Mouse (Mus musculus) hindbrain, embryonic 13.5 days (tissue): ENCODE measurements around the gene Uck1. TPM values are rescaled to one million over a fixed set of nuclear protein-coding genes. Genes with fewer than 3 reads are reported as not detected.
"Not testable (repeated sequence)": the region's sequence is repeated elsewhere in the genome, so short reads cannot be mapped to it uniquely, and the experiment has no call there.

Experiments
- ATAC-seq: fragments of 200-750 bp; cut with Nextera tagmentation; 2 replicates; pipeline ENCODE4 v1.8.0; 2017; ENCODE audit warnings: moderate TSS enrichment; ENCODE audit not compliant: low FRiP score
- H3K27ac ChIP-seq: fragments of 300-500 bp; sonication (generic); 2 replicates; pipeline ENCODE4 v1.5.1; 2015; ENCODE audit warnings: inconsistent platforms, mild to moderate bottlenecking, moderate library complexity
- H3K27me3 ChIP-seq: fragments of 300-500 bp; sonication (generic); 2 replicates; pipeline ENCODE4 v1.6.1; 2015; ENCODE audit warnings: mild to moderate bottlenecking, inconsistent platforms
- H3K36me3 ChIP-seq: fragments of 300-500 bp; sonication (generic); 2 replicates; pipeline ENCODE4 v1.6.1; 2015; ENCODE audit warnings: mild to moderate bottlenecking, inconsistent platforms
- H3K4me1 ChIP-seq: fragments of 300-500 bp; sonication (generic); replicated peaks from 2 replicates; pipeline ENCODE4 v1.6.1; 2015; ENCODE audit warnings: inconsistent platforms
- H3K4me2 ChIP-seq: fragments of 300-500 bp; sonication (generic); 2 replicates; pipeline ENCODE4 v1.6.1; 2015; ENCODE audit warnings: inconsistent platforms, mild to moderate bottlenecking, moderate library complexity
- H3K4me3 ChIP-seq: fragments of 300-500 bp; sonication (generic); 2 replicates; pipeline ENCODE4 v1.5.1; 2015; ENCODE audit warnings: mild to moderate bottlenecking, inconsistent platforms
- H3K9ac ChIP-seq: fragments of 300-500 bp; sonication (generic); 2 replicates; pipeline ENCODE4 v1.6.1; 2015; ENCODE audit warnings: mild to moderate bottlenecking, inconsistent platforms
- H3K9me3 ChIP-seq: fragments of 300-500 bp; sonication (generic); 2 replicates; pipeline ENCODE4 v1.6.1; 2016; ENCODE audit warnings: inconsistent platforms
- whole genome bisulfite sequencing: fragments of 180-500 bp; shearing (Covaris S2); methylation state at CpG from one replicate; pipeline ENCODE4 v1.1.7; 2015; 5-methylcytosine and 5-hydroxymethylcytosine counted together
- polyA plus RNA-seq: library from polyadenylated mRNA; unstranded; fragments of >200 nt; fragmentation: Nextera tagmentation; extraction: Ambion mirVana; gene quantifications from 2 replicates; pipeline ENCODE4 v1.2.1, GENCODE M21; 2015

The Uck1 gene
- 78.6 and 80.2 TPM in 2 replicates for polyA plus RNA-seq

GRCm38 (mm10) chr2:32259657-32260417, at the start of gene Uck1:
Uck1 (minus strand) TSS chr2:32260159.
- Histone ChIP-seq H3K9ac (peak within 1 kb of the TSS; percentile 88), H3K27me3 (no peaks in the 10 kb centered on the region), H3K4me3 (peak within 1 kb of the TSS; percentile 77), H3K36me3 (peaks cover 30% of the 10 kb centered on the region), H3K4me1 (peaks cover 15% of the 10 kb centered on the region), H3K27ac (peak within 1 kb of the TSS; percentile 64), H3K9me3 (no peaks in the 10 kb centered on the region), H3K4me2 (peak within 1 kb of the TSS; percentile 86)
- ATAC-seq = peak; percentile 90
- WGBS = 1% methylated on average over 59 of the region's 59 CpGs

DNA sequence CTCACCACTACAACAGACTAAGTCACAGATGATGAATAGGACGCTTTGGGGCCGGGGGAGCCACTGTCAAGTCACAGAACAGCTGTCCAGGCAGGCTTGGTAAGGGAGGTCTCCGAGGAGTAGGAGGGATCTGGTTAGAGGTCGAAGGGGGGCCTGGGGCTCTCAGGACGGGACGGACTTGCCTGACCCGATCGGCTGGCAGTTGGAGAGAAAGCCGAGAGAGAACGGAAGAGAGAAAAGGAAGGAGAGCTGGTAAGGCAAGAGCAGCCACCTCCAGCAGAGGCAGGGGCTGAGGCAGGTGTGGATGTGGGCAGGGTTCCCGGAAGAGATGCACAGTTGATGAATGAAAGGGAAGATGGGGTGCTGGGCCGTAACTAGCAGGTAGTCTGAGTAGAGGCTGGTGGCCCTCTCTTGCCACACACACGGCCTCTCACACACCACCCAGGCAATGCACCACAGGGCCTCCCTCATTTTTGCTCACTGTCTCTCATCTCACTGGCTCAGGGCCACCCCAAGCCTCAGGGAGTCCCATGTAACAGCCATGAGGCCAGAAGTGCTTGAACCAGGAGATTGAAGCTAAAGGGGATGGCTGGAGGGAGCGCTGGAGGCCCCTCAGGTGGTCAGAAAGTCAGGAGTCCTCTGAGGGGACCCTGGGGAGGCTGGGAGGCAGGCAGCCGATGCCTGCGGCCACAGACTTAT, 49.1 kb upstream of the Uck1 start:
- WGBS = 90% methylated on average over 16 of the region's 16 CpGs
- 0 out of 2 replicates have a peak overlapping the region, but pooled peaks have one; percentile 19 for H3K9ac ChIP-seq
- no peak overlapping the region for H3K4me3 ChIP-seq
- H3K4me2 ChIP-seq = no peak overlapping the region
- H3K9me3 ChIP-seq = no peaks in the 10 kb centered on the region
- H3K27ac ChIP-seq = no peak overlapping the region
- peaks cover 80% of the 10 kb centered on the region for H3K36me3 ChIP-seq
- H3K4me1 ChIP-seq = peaks cover 25% of the 10 kb centered on the region
- no peak for ATAC-seq
- H3K27me3 ChIP-seq = peaks cover 35% of the 10 kb centered on the region

GRCm38 (mm10) chr2:32307941-32308760, 48.2 kb upstream of the Uck1 start:
- H3K27me3 ChIP-seq = peaks cover 27% of the 10 kb centered on the region
- peaks cover 82% of the 10 kb centered on the region for H3K36me3 ChIP-seq
- H3K4me2 ChIP-seq = no peak overlapping the region
- H3K4me3 ChIP-seq = no peak overlapping the region
- no peak overlapping the region for H3K9ac ChIP-seq
- H3K27ac ChIP-seq = 0 out of 2 replicates have a peak overlapping the region, but pooled peaks have one; percentile 18
- WGBS = 46% methylated on average over 8 of the region's 8 CpGs
- no peaks in the 10 kb centered on the region for H3K9me3 ChIP-seq
- peaks cover 27% of the 10 kb centered on the region for H3K4me1 ChIP-seq
- ATAC-seq = 0 out of 2 replicates have a peak, but pooled peaks have one; percentile 25

DNA sequence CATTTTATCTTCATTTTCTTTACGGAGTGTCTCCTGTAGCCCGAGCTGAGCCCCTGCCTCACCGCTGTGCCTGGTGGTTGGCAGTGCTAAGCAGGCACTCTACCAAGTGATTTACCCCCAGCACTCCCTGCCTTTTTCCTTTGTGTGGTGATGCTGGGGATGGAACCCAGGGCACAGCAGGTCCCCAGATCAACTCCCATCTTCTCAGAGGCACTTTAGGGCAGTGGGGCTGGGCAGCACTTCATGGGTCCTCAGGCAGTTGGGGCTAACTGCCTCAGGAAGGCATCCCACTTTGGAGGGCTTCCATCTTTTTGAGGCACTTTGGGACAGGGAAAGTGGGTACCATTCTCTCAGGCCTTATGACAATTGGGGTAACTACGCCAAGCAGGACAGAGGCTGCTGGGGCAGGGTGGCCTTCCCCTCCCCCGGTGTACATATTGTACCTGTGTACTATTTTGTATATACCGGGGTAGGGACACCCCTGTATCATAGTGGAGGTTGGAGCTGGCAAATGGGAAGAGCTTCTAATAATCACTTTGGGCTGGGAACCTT, 47.4 kb upstream of the Uck1 start:
- H3K27me3 ChIP-seq = peaks cover 21% of the 10 kb centered on the region; the same call in 1 of the 2 replicates
- ATAC-seq = no peak
- 79% methylated on average over 6 of the region's 6 CpGs for WGBS

DNA sequence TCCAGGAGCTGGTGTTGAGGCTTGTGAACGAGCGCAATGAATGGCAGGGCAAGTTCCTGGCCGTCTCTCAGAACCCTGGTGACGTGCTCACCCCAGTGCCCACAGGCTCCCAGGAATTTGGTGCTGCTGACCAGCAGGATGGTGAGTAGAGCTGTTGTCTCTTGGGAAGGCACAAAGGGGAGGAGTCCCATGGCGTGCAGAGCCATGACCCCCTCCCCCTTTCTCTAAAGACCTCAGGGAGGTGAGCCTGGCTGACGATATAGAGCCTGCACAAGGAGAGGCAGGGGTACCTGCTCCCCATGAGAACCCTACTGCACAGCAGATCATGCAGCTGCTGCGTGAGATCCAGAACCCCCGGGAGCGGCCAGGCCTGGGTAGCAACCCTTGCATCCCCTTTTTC, 46.2 kb upstream of the Uck1 start:
- Histone ChIP-seq H3K27me3 (0 out of 2 replicates have a peak, but pooled peaks cover 11% of the 10 kb centered on the region), H3K9me3 (no peaks in the 10 kb centered on the region), H3K36me3 (peaks cover 95% of the 10 kb centered on the region), H3K4me3 (no peak overlapping the region), H3K4me2 (no peak overlapping the region), H3K4me1 (peaks cover 12% of the 10 kb centered on the region; the same call in 1 of the 2 replicates), H3K27ac (no peak overlapping the region), H3K9ac (no peak overlapping the region)
- WGBS = 86% methylated on average over 9 of the region's 9 CpGs
- no peak for ATAC-seq

More for the DNA sequence above, 47.4 kb upstream of the Uck1 start:
- Histone ChIP-seq H3K4me2 (no peak overlapping the region), H3K9ac (no peak overlapping the region), H3K4me3 (no peak overlapping the region), H3K27ac (no peak overlapping the region), H3K9me3 (no peaks in the 10 kb centered on the region), H3K36me3 (peaks cover 85% of the 10 kb centered on the region), H3K4me1 (peaks cover 23% of the 10 kb centered on the region)

DNA sequence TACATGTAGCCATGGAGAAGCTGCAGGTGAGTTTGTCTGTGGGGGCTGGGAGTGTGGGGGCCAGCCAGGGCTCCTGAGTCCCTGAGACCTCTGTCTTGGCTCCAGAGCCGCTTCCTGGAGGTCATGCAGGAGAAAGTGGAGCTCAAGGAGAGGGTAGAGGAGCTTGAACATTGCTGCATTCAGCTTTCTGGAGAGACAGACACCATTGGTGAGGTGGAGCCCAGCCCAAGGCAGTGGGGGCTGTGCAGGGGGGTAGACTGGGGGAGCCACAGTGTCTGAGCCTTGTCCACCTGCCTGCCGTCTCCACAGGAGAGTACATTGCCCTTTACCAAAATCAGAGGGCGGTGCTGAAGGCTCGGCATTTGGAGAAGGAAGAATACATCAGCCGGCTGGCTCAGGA, 45.7 kb upstream of the Uck1 start:
- WGBS = 98% methylated on average over 5 of the region's 5 CpGs
- H3K27me3 ChIP-seq = 0 out of 2 replicates have a peak, but pooled peaks cover 6% of the 10 kb centered on the region
- no peak overlapping the region for H3K4me3 ChIP-seq
- peaks cover 9% of the 10 kb centered on the region; the same call in 1 of the 2 replicates for H3K4me1 ChIP-seq
- H3K9ac ChIP-seq = no peak overlapping the region
- peaks cover 95% of the 10 kb centered on the region for H3K36me3 ChIP-seq
- no peak overlapping the region for H3K27ac ChIP-seq
- no peak overlapping the region for H3K4me2 ChIP-seq
- no peak for ATAC-seq
- H3K9me3 ChIP-seq = no peaks in the 10 kb centered on the region

GRCm38 (mm10) chr2:32304145-32304832, 44.3 kb upstream of the Uck1 start:
- Histone ChIP-seq H3K4me2 (no peak overlapping the region), H3K4me1 (peaks cover 3% of the 10 kb centered on the region; the same call in 1 of the 2 replicates), H3K27me3 (no peaks in the 10 kb centered on the region), H3K9me3 (no peaks in the 10 kb centered on the region), H3K27ac (0 out of 2 replicates have a peak overlapping the region, but pooled peaks have one; percentile 18), H3K4me3 (no peak overlapping the region), H3K9ac (peak overlapping the region; percentile 29; the same call in 1 of the 2 replicates), H3K36me3 (peaks cover 93% of the 10 kb centered on the region)
- ATAC-seq = 0 out of 2 replicates have a peak, but pooled peaks have one; percentile 4
- WGBS = 62% methylated on average over 8 of the region's 8 CpGs

DNA sequence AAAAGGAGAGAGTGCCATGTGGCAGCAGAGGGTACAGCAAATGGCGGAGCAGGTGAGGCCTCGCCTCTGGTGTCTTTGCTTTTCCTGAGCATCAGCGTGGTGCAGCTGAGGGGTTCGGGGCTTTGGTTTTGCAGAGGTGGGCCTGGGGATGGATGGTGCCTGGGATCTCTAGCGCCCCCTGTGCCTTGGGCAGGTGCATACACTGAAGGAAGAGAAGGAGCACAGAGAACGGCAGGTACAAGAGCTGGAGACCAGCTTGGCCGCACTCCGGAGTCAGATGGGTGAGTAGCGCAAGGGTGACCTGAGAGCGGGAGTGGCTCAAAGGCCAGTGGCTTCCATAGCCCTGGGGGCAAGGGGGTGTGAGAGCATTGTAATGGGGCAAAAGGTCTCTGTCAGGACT, 43.0 kb upstream of the Uck1 start:
- Histone ChIP-seq H3K27ac (no peak overlapping the region), H3K27me3 (no peaks in the 10 kb centered on the region), H3K4me1 (peaks cover 3% of the 10 kb centered on the region; the same call in 1 of the 2 replicates), H3K4me2 (no peak overlapping the region), H3K4me3 (no peak overlapping the region), H3K9ac (no peak overlapping the region), H3K36me3 (peaks cover 95% of the 10 kb centered on the region), H3K9me3 (no peaks in the 10 kb centered on the region)
- no peak for ATAC-seq
- WGBS = 88% methylated on average over 10 of the region's 10 CpGs

DNA sequence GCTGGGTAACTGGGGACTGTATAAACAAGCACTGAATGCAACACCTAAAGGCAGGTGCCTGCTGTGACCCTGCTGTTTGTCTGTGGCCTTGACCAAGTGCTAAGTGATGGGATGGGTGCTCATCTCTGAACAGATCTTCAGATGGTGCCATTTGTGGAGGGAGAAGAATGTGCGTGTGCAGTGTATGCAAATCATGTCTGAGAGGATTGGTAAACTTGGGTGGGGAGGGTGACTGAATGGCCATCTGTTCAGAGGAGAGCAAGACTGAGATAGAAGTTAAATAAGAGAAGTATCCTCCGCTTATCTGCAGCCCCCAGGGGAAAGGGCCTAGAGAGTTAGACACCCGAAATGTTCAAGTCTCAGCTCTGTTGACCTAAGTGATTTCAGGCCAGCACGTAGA, 39.5 kb upstream of the Uck1 start:
- H3K4me2 ChIP-seq = no peak overlapping the region
- H3K4me3 ChIP-seq = no peak overlapping the region
- peaks cover 3% of the 10 kb centered on the region; the same call in 1 of the 2 replicates for H3K4me1 ChIP-seq
- H3K9me3 ChIP-seq = no peaks in the 10 kb centered on the region
- H3K36me3 ChIP-seq = peaks cover 93% of the 10 kb centered on the region
- WGBS = 87% methylated on average over 4 of the region's 4 CpGs
- ATAC-seq = no peak
- H3K27ac ChIP-seq = no peak overlapping the region
- 0 out of 2 replicates have a peak overlapping the region, but pooled peaks have one; percentile 2 for H3K9ac ChIP-seq
- no peaks in the 10 kb centered on the region for H3K27me3 ChIP-seq

GRCm38 (mm10) chr2:32295842-32296241, 35.9 kb upstream of the Uck1 start:
- H3K4me3 ChIP-seq, H3K9ac ChIP-seq, H3K4me1 ChIP-seq, H3K27me3 ChIP-seq, H3K4me2 ChIP-seq, ATAC-seq, H3K27ac ChIP-seq, H3K9me3 ChIP-seq: not testable (repeated sequence)
- peaks cover 83% of the 10 kb centered on the region for H3K36me3 ChIP-seq
- 86% methylated on average over 2 of the region's 2 CpGs for WGBS

DNA sequence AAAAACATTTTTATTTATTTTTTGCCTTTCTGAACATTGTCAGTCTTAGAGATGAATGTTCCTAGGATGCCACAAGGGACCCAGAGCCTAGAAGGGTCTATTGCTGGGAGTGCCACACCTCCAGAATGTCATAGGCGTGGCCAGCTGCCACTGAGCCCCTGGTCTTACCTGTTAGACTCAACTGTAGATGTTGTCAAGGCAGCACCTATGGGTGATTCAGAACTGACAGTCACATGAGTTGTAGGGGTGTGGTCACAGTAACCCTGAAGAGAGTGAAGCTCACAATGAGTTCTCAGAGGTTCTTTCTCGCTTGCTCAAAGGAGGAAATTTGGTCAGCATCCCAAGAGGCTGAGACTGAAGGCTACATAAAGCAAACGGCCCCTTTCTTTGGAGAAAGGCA, 35.3 kb upstream of the Uck1 start:
- no peaks in the 10 kb centered on the region for H3K4me1 ChIP-seq
- no peaks in the 10 kb centered on the region for H3K9me3 ChIP-seq
- ATAC-seq = no peak
- 88% methylated on average over 3 of the region's 3 CpGs for WGBS
- no peak overlapping the region for H3K9ac ChIP-seq
- H3K27ac ChIP-seq = no peak overlapping the region
- no peaks in the 10 kb centered on the region for H3K27me3 ChIP-seq
- peaks cover 80% of the 10 kb centered on the region for H3K36me3 ChIP-seq
- H3K4me2 ChIP-seq = no peak overlapping the region
- H3K4me3 ChIP-seq = no peak overlapping the region
